Mouse (Mus musculus) C2C12 (cell line): ENCODE data around the gene Adamts16. TPM values are rescaled to one million over a fixed set of nuclear protein-coding genes. Genes with fewer than 3 reads are reported as not detected.

Source experiments
- H3K27me3 ChIP-seq: one replicate; pipeline ENCODE4 v1.6.1; 2011; ENCODE audit not compliant: control insufficient read depth, insufficient read depth, insufficient read length
- H3K36me3 ChIP-seq: one replicate; pipeline ENCODE4 v1.6.1; 2011; ENCODE audit not compliant: control insufficient read depth, insufficient read depth
- H3K4me3 ChIP-seq: one replicate; pipeline ENCODE4 v1.5.1; 2011; ENCODE audit warnings: mild to moderate bottlenecking, control low read depth; ENCODE audit not compliant: poor library complexity, insufficient read depth, severe bottlenecking
- H3K79me2 ChIP-seq: one replicate; pipeline ENCODE4 v1.6.1; 2011; ENCODE audit not compliant: control insufficient read depth, insufficient read depth
- H3K79me3 ChIP-seq: one replicate; pipeline ENCODE4 v1.6.1; 2011; ENCODE audit warnings: low read depth, control low read depth
- H3ac ChIP-seq: one replicate; pipeline ENCODE3; 2011; ENCODE audit warnings: low read depth; ENCODE audit not compliant: control insufficient read depth, insufficient read length
- CEBPB ChIP-seq: IDR thresholded peaks from one replicate; pipeline ENCODE4 v1.6.1; 2011; ENCODE audit warnings: low read depth, mild to moderate bottlenecking, control low read depth, moderate library complexity
- CTCF ChIP-seq: IDR thresholded peaks from one replicate; pipeline ENCODE4 v1.5.1; 2011; ENCODE audit not compliant: control insufficient read depth, insufficient read depth, insufficient read length
- FOSL1 ChIP-seq: IDR thresholded peaks from one replicate; pipeline ENCODE4 v1.8.0; 2011; ENCODE audit warnings: mild to moderate bottlenecking, low read length; ENCODE audit not compliant: poor library complexity, insufficient read depth, severe bottlenecking
- MAX ChIP-seq: IDR thresholded peaks from one replicate; pipeline ENCODE4 v1.6.1; 2011; ENCODE audit warnings: mild to moderate bottlenecking, control low read depth
- MYOD1 ChIP-seq: IDR thresholded peaks from one replicate; pipeline ENCODE4 v1.6.1; 2011; ENCODE audit warnings: low read depth; ENCODE audit not compliant: control insufficient read depth, insufficient read length
- MYOG ChIP-seq: IDR thresholded peaks from one replicate; pipeline ENCODE4 v1.6.1; 2011; ENCODE audit not compliant: control insufficient read depth, insufficient read length; ENCODE audit errors: extremely low read depth
- USF1 ChIP-seq: IDR thresholded peaks from one replicate; pipeline ENCODE4 v1.6.1; 2011; ENCODE audit warnings: low read depth, mild to moderate bottlenecking, control low read depth, moderate library complexity
- polyA plus RNA-seq: library from polyadenylated mRNA; unstranded; fragments of >200 nt; fragmentation: generic; extraction: Trizol; gene quantifications from one replicate; pipeline ENCODE4 v1.2.1, GENCODE M21; 2012; ENCODE audit warnings: missing spikeins

Gene Adamts16
- polyA plus RNA-seq, 1 experiment = not detected

- Histone ChIP-seq H3K79me2 (no peaks in the 10 kb centered on the region), H3K4me3 (no peak overlapping the region), H3K27me3 (no peaks in the 10 kb centered on the region), H3K79me3 (no peaks in the 10 kb centered on the region), H3ac (no peak overlapping the region), H3K36me3 (no peaks in the 10 kb centered on the region)
- TF ChIP-seq USF1 (no peak), MAX (no peak), MYOD1 (no peak)
Observed at GRCm38 (mm10) chr13:70866971-70867625, 25.5 kb upstream of the Adamts16 start.

GRCm38 (mm10) chr13:70865867-70866266, 24.3 kb upstream of the Adamts16 start:
- H3K27me3 ChIP-seq = no peaks in the 10 kb centered on the region
- H3ac ChIP-seq = no peak overlapping the region
- no peaks in the 10 kb centered on the region for H3K36me3 ChIP-seq
- H3K4me3 ChIP-seq = no peak overlapping the region
- TF ChIP-seq MYOD1 (no peak), MAX (no peak), MYOG (no peak), FOSL1 (no peak), CEBPB (no peak), CTCF (no peak), USF1 (no peak)
- H3K79me2 ChIP-seq = no peaks in the 10 kb centered on the region
- H3K79me3 ChIP-seq = no peaks in the 10 kb centered on the region

- H3K27me3 ChIP-seq = peaks cover 3% of the 10 kb centered on the region
- H3K4me3 ChIP-seq = no peak overlapping the region
- no peak for TF ChIP-seq CEBPB
- TF ChIP-seq CTCF = no peak
- TF ChIP-seq FOSL1 = no peak
- no peak for TF ChIP-seq MAX
- TF ChIP-seq USF1 = no peak
- TF ChIP-seq MYOG = no peak
- no peak for TF ChIP-seq MYOD1
- no peak overlapping the region for H3ac ChIP-seq
- no peaks in the 10 kb centered on the region for H3K79me3 ChIP-seq
- no peaks in the 10 kb centered on the region for H3K79me2 ChIP-seq
- no peaks in the 10 kb centered on the region for H3K36me3 ChIP-seq
Observed at GRCm38 (mm10) chr13:70862162-70862908, 20.7 kb upstream of the Adamts16 start.

- H3K4me3 ChIP-seq = no peak overlapping the region
- H3K27me3 ChIP-seq = peaks cover 13% of the 10 kb centered on the region
- TF ChIP-seq CTCF = no peak
- no peak for TF ChIP-seq MYOD1
- no peak for TF ChIP-seq FOSL1
- TF ChIP-seq MYOG = no peak
- no peak for TF ChIP-seq CEBPB
- no peak for TF ChIP-seq USF1
- no peak for TF ChIP-seq MAX
- no peak overlapping the region for H3ac ChIP-seq
- no peaks in the 10 kb centered on the region for H3K79me2 ChIP-seq
- no peaks in the 10 kb centered on the region for H3K36me3 ChIP-seq
- H3K79me3 ChIP-seq = no peaks in the 10 kb centered on the region
Observed at GRCm38 (mm10) chr13:70853601-70854000, 12.0 kb upstream of the Adamts16 start.

- no peak overlapping the region for H3K4me3 ChIP-seq
- H3ac ChIP-seq = no peak overlapping the region
- no peaks in the 10 kb centered on the region for H3K36me3 ChIP-seq
- peaks cover 40% of the 10 kb centered on the region for H3K27me3 ChIP-seq
- H3K79me3 ChIP-seq = no peaks in the 10 kb centered on the region
- H3K79me2 ChIP-seq = no peaks in the 10 kb centered on the region
- TF ChIP-seq MAX = no peak
- TF ChIP-seq MYOG = no peak
- no peak for TF ChIP-seq MYOD1
- no peak for TF ChIP-seq CEBPB
Observed at GRCm38 (mm10) chr13:70846933-70847332, 5.3 kb upstream of the Adamts16 start.

GRCm38 (mm10) chr13:70845526-70845925, 3.9 kb upstream of the Adamts16 start:
- TF ChIP-seq CTCF (no peak), MYOD1 (no peak), FOSL1 (no peak), CEBPB (no peak), MYOG (no peak), USF1 (no peak), MAX (no peak)
- Histone ChIP-seq H3ac (no peak overlapping the region), H3K36me3 (no peaks in the 10 kb centered on the region), H3K79me3 (no peaks in the 10 kb centered on the region), H3K79me2 (no peaks in the 10 kb centered on the region), H3K27me3 (peaks cover 48% of the 10 kb centered on the region), H3K4me3 (no peak overlapping the region)
